Mouse (Mus musculus): Measurements from ENCODE around the gene Atad5.

DNA sequence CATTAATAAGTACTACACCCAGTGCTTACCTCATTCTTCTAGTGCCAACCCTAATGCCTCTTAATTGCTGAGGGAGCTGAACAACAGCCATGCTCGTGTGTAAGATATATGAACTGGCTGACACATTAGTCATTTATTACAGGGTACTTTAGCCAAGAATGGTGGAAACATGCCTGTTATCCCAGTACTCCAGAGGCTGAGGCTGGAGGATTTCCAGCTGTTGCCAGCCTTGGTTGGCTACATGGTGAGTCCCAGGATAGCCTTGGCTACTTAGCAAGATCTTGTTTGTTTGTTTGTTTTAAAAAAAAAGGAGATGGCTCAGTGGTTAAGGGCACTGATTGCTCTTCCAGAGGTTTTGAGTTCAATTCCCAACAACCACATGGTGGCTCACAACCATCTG, 10.4 kb upstream of the Atad5 start:
- TF ChIP-seq EP300 (IDR thresholded peaks at IDR 0.05) (no peak), CTCF (IDR thresholded peaks at IDR 0.05) (no peak)

Data from lung, postnatal 0 days (tissue).